Mouse (Mus musculus): ENCODE measurements around the gene Msantd2. TPM values are rescaled to one million over a fixed set of nuclear protein-coding genes. Genes with fewer than 3 reads are reported as not detected.
A peak's percentile ranks its signal among the peaks of the same experiment; 100 is the strongest.

Msantd2 gene
- total and polyA plus RNA-seq, 2 experiments from 2014 or later: 19.5 to 43.3 TPM

- DNase-seq (no peak), ATAC-seq (no peak)
- Histone ChIP-seq H3K4me1 (ENCODE audit: insufficient read depth) (no peaks in the 10 kb centered on the region), H3K4me3 (ENCODE audit: low read depth, low read length) (no peak overlapping the region), H3K9ac (no peak overlapping the region), H3K9me3 (ENCODE audit: low read length) (no peaks in the 10 kb centered on the region), H3K36me3 (ENCODE audit: insufficient read depth) (no peaks in the 10 kb centered on the region), H3K27ac (ENCODE audit: low read depth, low read length) (no peak overlapping the region), H3K27me3 (ENCODE audit: insufficient read depth, low read length) (no peaks in the 10 kb centered on the region), H3K4me2 (ENCODE audit: low read depth) (no peak overlapping the region)
- no peak for TF ChIP-seq CTCF (IDR thresholded peaks at IDR 0.05; ENCODE audit: low read depth)
- 96% methylated on average over 1 of the region's 1 CpGs for WGBS
Observed at GRCm38 (mm10) chr9:37501170-37501569, 12.1 kb downstream of the Msantd2 start.

GRCm38 (mm10) chr9:37504348-37504747 is 15.2 kb downstream of the Msantd2 start:
- DNase-seq (no peak), ATAC-seq (no peak)
- Histone ChIP-seq H3K9me3 (ENCODE audit: low read length) (no peaks in the 10 kb centered on the region), H3K9ac (no peak overlapping the region), H3K4me2 (ENCODE audit: low read depth) (no peak overlapping the region), H3K27me3 (ENCODE audit: insufficient read depth, low read length) (no peaks in the 10 kb centered on the region), H3K36me3 (ENCODE audit: insufficient read depth) (no peaks in the 10 kb centered on the region), H3K4me3 (ENCODE audit: low read depth, low read length) (no peak overlapping the region), H3K4me1 (ENCODE audit: insufficient read depth) (no peaks in the 10 kb centered on the region), H3K27ac (ENCODE audit: low read depth, low read length) (no peak overlapping the region)
- TF ChIP-seq CTCF (IDR thresholded peaks at IDR 0.05; ENCODE audit: low read depth): no peak

- no peak for TF ChIP-seq CTCF (IDR thresholded peaks at IDR 0.05; ENCODE audit: low read depth)
- ATAC-seq (no peak), DNase-seq (no peak)
- H3K9ac ChIP-seq: no peak overlapping the region
- no peaks in the 10 kb centered on the region for H3K36me3 ChIP-seq (ENCODE audit: insufficient read depth)
- H3K27ac ChIP-seq (ENCODE audit: low read depth, low read length): no peak overlapping the region
- no peaks in the 10 kb centered on the region for H3K4me1 ChIP-seq (ENCODE audit: insufficient read depth)
- H3K27me3 ChIP-seq (ENCODE audit: insufficient read depth, low read length): no peaks in the 10 kb centered on the region
- no peaks in the 10 kb centered on the region for H3K9me3 ChIP-seq (ENCODE audit: low read length)
- WGBS: 53% methylated on average over 1 of the region's 1 CpGs
- no peak overlapping the region for H3K4me3 ChIP-seq (ENCODE audit: low read depth, low read length)
- no peak overlapping the region for H3K4me2 ChIP-seq (ENCODE audit: low read depth)
Observed at GRCm38 (mm10) chr9:37506023-37506422, 16.9 kb downstream of the Msantd2 start.

- DNase-seq: no peak
- Histone ChIP-seq H3K9me3 (ENCODE audit: low read length) (no peaks in the 10 kb centered on the region), H3K27ac (ENCODE audit: low read depth, low read length) (no peak overlapping the region), H3K36me3 (ENCODE audit: insufficient read depth) (no peaks in the 10 kb centered on the region), H3K27me3 (ENCODE audit: insufficient read depth, low read length) (no peaks in the 10 kb centered on the region), H3K4me3 (ENCODE audit: low read depth, low read length) (no peak overlapping the region), H3K4me1 (ENCODE audit: insufficient read depth) (0 out of 2 replicates have a peak, but pooled peaks cover 6% of the 10 kb centered on the region), H3K9ac (no peak overlapping the region), H3K4me2 (ENCODE audit: low read depth) (no peak overlapping the region)
- 95% methylated on average over 2 of the region's 2 CpGs for WGBS
- no peak for ATAC-seq
- peak; percentile 26 for TF ChIP-seq CTCF (IDR thresholded peaks at IDR 0.05; ENCODE audit: low read depth)
Observed at GRCm38 (mm10) chr9:37512097-37512496, 23.0 kb downstream of the Msantd2 start.

- WGBS: 64% methylated on average over 3 of the region's 3 CpGs
- no peak for TF ChIP-seq CTCF (IDR thresholded peaks at IDR 0.05; ENCODE audit: low read depth)
- Histone ChIP-seq H3K27ac (ENCODE audit: low read depth, low read length) (no peak overlapping the region), H3K4me1 (ENCODE audit: insufficient read depth) (0 out of 2 replicates have a peak, but pooled peaks cover 6% of the 10 kb centered on the region), H3K27me3 (ENCODE audit: insufficient read depth, low read length) (no peaks in the 10 kb centered on the region), H3K9ac (no peak overlapping the region), H3K4me3 (ENCODE audit: low read depth, low read length) (no peak overlapping the region), H3K36me3 (ENCODE audit: insufficient read depth) (peaks cover 5% of the 10 kb centered on the region; the same call in 1 of the 2 replicates), H3K4me2 (ENCODE audit: low read depth) (no peak overlapping the region), H3K9me3 (ENCODE audit: low read length) (no peaks in the 10 kb centered on the region)
- ATAC-seq: no peak
- DNase-seq: no peak
Observed at GRCm38 (mm10) chr9:37514456-37514855, 25.3 kb downstream of the Msantd2 start.

GRCm38 (mm10) chr9:37517467-37517866 is 28.3 kb downstream of the Msantd2 start:
- DNase-seq: no peak
- 55% methylated on average over 1 of the region's 1 CpGs for WGBS

GRCm38 (mm10) chr9:37518991-37519390 is 29.9 kb downstream of the Msantd2 start:
- TF ChIP-seq CTCF (IDR thresholded peaks at IDR 0.05; ENCODE audit: low read depth): no peak
- Histone ChIP-seq H3K36me3 (ENCODE audit: insufficient read depth) (peaks cover 12% of the 10 kb centered on the region), H3K27ac (ENCODE audit: low read depth, low read length) (0 out of 2 replicates have a peak overlapping the region, but pooled peaks have one; percentile 10), H3K4me3 (ENCODE audit: low read depth, low read length) (no peak overlapping the region), H3K9ac (no peak overlapping the region), H3K27me3 (ENCODE audit: insufficient read depth, low read length) (no peaks in the 10 kb centered on the region), H3K4me2 (ENCODE audit: low read depth) (no peak overlapping the region), H3K4me1 (ENCODE audit: insufficient read depth) (0 out of 2 replicates have a peak, but pooled peaks cover 6% of the 10 kb centered on the region), H3K9me3 (ENCODE audit: low read length) (no peaks in the 10 kb centered on the region)
- peak; percentile 38 for DNase-seq
- ATAC-seq: no peak
- 76% methylated on average over 8 of the region's 8 CpGs for WGBS

More at GRCm38 (mm10) chr9:37517467-37517866, 28.3 kb downstream of the Msantd2 start:
- no peaks in the 10 kb centered on the region for H3K27me3 ChIP-seq (ENCODE audit: insufficient read depth, low read length)
- no peak for TF ChIP-seq CTCF (IDR thresholded peaks at IDR 0.05; ENCODE audit: low read depth)
- no peak overlapping the region for H3K4me2 ChIP-seq (ENCODE audit: low read depth)
- no peak overlapping the region for H3K9ac ChIP-seq
- H3K4me1 ChIP-seq (ENCODE audit: insufficient read depth): 0 out of 2 replicates have a peak, but pooled peaks cover 6% of the 10 kb centered on the region
- peaks cover 5% of the 10 kb centered on the region; the same call in 1 of the 2 replicates for H3K36me3 ChIP-seq (ENCODE audit: insufficient read depth)
- no peak overlapping the region for H3K27ac ChIP-seq (ENCODE audit: low read depth, low read length)
- no peak overlapping the region for H3K4me3 ChIP-seq (ENCODE audit: low read depth, low read length)
- no peak for ATAC-seq
- H3K9me3 ChIP-seq (ENCODE audit: low read length): no peaks in the 10 kb centered on the region

All from forebrain, postnatal 0 days (tissue).